ENCODE assay signal across 18 mouse cellular contexts in the genomic region with DNA sequence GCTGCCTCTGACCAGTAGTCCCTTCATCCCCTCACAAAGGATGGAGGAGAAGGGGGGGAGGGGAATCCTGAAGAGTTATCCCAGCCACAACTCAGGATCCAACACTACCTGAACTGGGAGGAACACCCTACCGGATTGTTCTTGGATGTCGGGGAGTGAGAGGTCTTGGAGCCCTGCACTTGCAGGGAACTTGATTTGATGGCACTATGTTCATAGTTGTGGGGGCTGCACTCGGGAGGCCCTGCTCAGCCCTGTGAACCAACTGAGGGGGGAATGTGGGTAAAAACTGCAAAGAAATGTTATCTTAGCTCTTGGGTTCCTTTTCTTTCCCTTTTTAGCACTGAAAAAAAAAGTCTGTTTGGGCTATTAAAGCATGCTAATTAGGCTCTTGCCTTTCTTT.
"Had no signal": no experiment of that assay in that cellular context is flagged by ENCODE, and none has a peak within 500 bp of the region (broad histone marks: within the 10 kb centered on the region; RNA-seq: fewer than 3 reads in every experiment).

No protein-coding gene starts in this region.

- H3K9ac ChIP-seq: kidney, embryonic 15.5 days; limb, embryonic 13.5 days; liver, embryonic 13.5 days; lung, embryonic 14.5 days; midbrain, embryonic 12.5 days; midbrain, embryonic 15.5 days; neural tube, embryonic 13.5 days had no signal

- H3K27ac ChIP-seq: kidney, embryonic 15.5 days; limb, embryonic 10.5 days; limb, embryonic 13.5 days; liver, embryonic 13.5 days; macrophage; midbrain, embryonic 12.5 days; midbrain, embryonic 15.5 days; neural tube, embryonic 13.5 days had no signal

- H3K4me1 ChIP-seq: limb, embryonic 10.5 days; limb, embryonic 13.5 days; midbrain, embryonic 12.5 days; midbrain, embryonic 15.5 days; neural tube, embryonic 13.5 days had no signal

- ATAC-seq: intestine, embryonic 16.5 days; lung, postnatal 0 days; midbrain, embryonic 15.5 days had no signal

- DNase-seq: kidney, adult 2 months; kidney, postnatal 14 days; kidney, postnatal 4 days; liver; liver, embryonic 13.5 days; lung, embryonic 14.5 days; retina, postnatal 1 day; right cerebral cortex, postnatal 25 days; thymus, postnatal 25 days had no signal

- H3K9me3 ChIP-seq: limb, embryonic 10.5 days; liver, embryonic 13.5 days; midbrain, embryonic 12.5 days; midbrain, embryonic 15.5 days; neural tube, embryonic 13.5 days had no signal

- H3K4me2 ChIP-seq: kidney, embryonic 15.5 days; limb, embryonic 13.5 days; liver, embryonic 13.5 days; lung, embryonic 14.5 days; midbrain, embryonic 12.5 days; midbrain, embryonic 15.5 days; neural tube, embryonic 13.5 days had no signal

- H3K4me3 ChIP-seq: kidney, embryonic 15.5 days; limb, embryonic 10.5 days; limb, embryonic 13.5 days; liver, embryonic 13.5 days; midbrain, embryonic 12.5 days; midbrain, embryonic 15.5 days; neural tube, embryonic 13.5 days had no signal

- H3K27me3 ChIP-seq: kidney, embryonic 15.5 days; limb, embryonic 13.5 days; liver, embryonic 13.5 days; midbrain, embryonic 12.5 days; midbrain, embryonic 15.5 days; neural tube, embryonic 13.5 days had no signal
